Mouse (Mus musculus): ENCODE measurements at regions not wholly inside any gene's neighbourhood (a gene's known extent, or its start where the extent isn't known, plus 50 kb on each side); places are given as distances from the start of the nearest gene placed in this dataset.

DNA sequence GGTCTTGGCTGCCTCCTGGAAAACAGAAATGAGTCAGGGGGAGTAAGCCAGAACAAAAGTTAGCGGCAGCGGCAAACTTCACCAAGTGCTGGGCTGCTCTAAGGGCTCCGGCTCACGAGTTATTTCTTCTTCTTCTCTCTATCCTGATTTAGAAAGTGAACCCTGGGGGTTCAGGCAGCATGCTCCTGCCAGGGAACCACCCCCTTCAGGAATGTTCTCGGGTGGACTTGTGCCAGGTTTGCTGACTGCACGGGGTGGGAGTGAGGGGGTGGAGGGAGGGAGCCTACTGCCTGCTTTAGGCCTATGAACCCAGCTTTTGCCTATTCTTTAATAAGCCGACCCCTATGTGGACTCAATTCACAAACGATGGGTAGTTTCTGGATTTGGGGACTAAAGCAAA lies 148.6 kb downstream of the Dll1 start:
- TF ChIP-seq POLR2A (IDR thresholded peaks at IDR 0.05; ENCODE audit: insufficient read depth, low read depth, low read length): no peak
- TF ChIP-seq EP300 (IDR thresholded peaks at IDR 0.05; ENCODE audit: insufficient read depth, low read depth, low read length): no peak

Measured in heart, adult 2 months (tissue).